Mouse (Mus musculus): ENCODE results near the gene 2610528J11Rik. TPM values are rescaled to one million over a fixed set of nuclear protein-coding genes. Genes with fewer than 3 reads are reported as not detected.
"Not testable (repeated sequence)": the region's sequence is repeated elsewhere in the genome, so short reads cannot be mapped to it uniquely, and the experiment has no call there.

Gene 2610528J11Rik
- 18.8 and 21.1 TPM in 2 replicates for polyA plus RNA-seq (2015; fragmentation: Nextera tagmentation; extraction: Ambion mirVana)

DNA sequence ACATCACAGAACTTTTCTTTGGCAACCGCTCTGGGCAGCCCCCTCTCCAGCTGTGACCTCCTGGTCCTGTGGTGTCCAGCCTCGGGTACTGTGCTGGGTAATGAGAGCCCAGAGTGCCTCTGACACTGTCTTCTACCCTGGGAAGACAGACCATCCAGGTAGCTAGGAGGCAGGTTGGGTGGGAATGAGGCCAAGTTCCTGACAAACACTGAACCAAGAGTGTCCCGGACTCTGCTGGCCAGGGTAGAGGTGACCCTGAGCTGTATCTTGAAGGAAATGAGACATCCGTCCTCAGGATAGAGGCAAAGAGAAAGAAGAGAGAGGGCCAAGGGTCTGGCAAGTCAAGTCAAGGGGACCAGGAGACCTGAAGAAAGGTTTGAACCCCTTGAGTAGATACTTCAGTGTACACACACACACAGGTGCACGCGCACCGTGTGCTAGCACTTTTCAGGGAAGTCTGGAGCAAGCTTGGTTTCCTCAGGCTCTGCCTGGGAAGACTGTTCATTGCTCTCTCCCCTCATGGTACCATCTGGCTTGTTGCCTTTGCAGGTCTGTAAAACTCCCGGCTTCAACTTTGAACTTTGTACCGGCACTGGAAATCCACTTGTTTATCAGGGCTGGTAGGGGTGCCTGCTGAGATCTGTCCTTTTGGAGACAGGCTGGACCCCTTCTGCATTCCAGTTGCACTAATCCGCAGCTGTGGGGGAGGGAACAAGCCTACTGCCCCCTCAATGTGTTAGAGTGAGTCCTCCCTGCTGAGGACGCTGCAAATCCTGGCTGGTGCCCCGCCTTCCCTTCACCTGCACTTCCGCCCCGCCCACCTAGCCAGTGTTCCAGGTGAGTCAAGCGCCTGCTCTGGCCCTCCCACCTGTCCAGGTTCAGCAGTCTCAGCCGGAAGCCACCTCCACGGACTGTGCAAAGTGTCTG is at the start of gene 2610528J11Rik:
TSS of gene 2610528J11Rik (plus strand) at position 592 of the 927 bp plus-strand sequence.
- peak within 1 kb of the TSS; percentile 49 for H3K4me2 ChIP-seq (ENCODE audit: low read depth, low read length)
- peak; percentile 85 for ATAC-seq (ENCODE audit: low read depth)
- no peaks in the 10 kb centered on the region for H3K36me3 ChIP-seq (ENCODE audit: control insufficient read depth, insufficient read depth, low read length)
- H3K27ac ChIP-seq (ENCODE audit: low read length): 0 out of 2 replicates have a peak within 1 kb of the TSS, but pooled peaks have one; percentile 15
- WGBS: 23% methylated on average over 17 of the region's 17 CpGs
- no peaks in the 10 kb centered on the region for H3K9me3 ChIP-seq (ENCODE audit: control insufficient read depth, low read length)
- H3K27me3 ChIP-seq (ENCODE audit: control insufficient read depth, insufficient read depth, low read depth, low read length): no peaks in the 10 kb centered on the region
- H3K4me3 ChIP-seq (ENCODE audit: low read length): peak within 1 kb of the TSS; percentile 41
- H3K4me1 ChIP-seq (replicated peaks; ENCODE audit: control insufficient read depth, insufficient read depth, low read length): no peaks in the 10 kb centered on the region
- peak within 1 kb of the TSS; percentile 53 for H3K9ac ChIP-seq (ENCODE audit: low read length)

DNA sequence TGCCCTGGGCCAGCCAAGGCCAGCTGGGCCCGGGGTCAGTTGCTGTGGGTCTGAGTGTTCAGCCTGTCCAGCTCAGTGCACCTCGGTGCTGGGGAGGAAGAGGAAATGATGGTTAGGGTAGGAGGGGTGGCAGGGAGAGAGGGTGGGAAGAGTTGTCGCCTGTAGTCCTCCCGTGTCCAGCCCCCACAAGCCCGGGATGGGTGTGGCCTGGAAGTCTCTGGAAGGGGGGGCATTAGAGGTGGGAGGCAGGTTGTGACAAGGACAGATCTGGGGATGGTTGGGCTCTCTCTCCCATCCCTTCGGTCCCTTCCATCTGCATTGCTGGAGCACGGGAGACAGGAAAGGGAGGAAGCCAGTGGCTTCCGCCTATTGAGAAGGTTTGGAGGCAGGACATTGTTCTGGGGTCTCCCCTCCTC is 37.1 kb upstream of the 2610528J11Rik start, which contains the start of gene Tie1:
TSS of gene Tie1 (minus strand) at position 345 of the 416 bp plus-strand sequence.
- peak within 1 kb of the TSS; percentile 33 for H3K9ac ChIP-seq (ENCODE audit: low read length)
- 61% methylated on average over 8 of the region's 8 CpGs for WGBS
- peak within 1 kb of the TSS; percentile 38 for H3K27ac ChIP-seq (ENCODE audit: low read length)

DNA sequence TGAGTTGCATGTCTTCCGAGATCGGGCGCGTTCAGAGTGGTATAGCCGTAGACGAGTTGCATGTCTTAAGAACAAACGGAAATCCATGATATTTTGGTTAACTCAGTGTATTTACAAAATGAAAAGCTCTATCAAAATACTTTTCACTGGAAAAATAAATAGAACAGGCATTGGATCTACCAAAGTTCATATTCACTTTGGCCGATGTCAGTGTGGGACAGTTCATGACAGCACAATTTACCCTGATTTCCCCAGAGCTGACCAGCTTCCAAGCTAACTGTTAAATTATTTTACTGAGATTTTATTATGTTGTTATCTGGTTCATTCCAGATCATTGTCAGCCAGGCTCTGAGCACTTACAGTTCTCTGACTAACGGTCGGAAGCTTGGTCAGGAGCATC is 36.3 kb upstream of the 2610528J11Rik start:
- H3K9ac ChIP-seq (ENCODE audit: low read length): no peak overlapping the region
- 72% methylated on average over 10 of the region's 10 CpGs for WGBS
- H3K36me3 ChIP-seq (ENCODE audit: control insufficient read depth, insufficient read depth, low read length): no peaks in the 10 kb centered on the region
- H3K4me2 ChIP-seq (ENCODE audit: low read depth, low read length): no peak overlapping the region
- H3K9me3 ChIP-seq (ENCODE audit: control insufficient read depth, low read length): no peaks in the 10 kb centered on the region
- no peak for ATAC-seq (ENCODE audit: low read depth)
- no peak overlapping the region for H3K27ac ChIP-seq (ENCODE audit: low read length)
- no peak overlapping the region for H3K4me3 ChIP-seq (ENCODE audit: low read length)
- no peaks in the 10 kb centered on the region for H3K4me1 ChIP-seq (replicated peaks; ENCODE audit: control insufficient read depth, insufficient read depth, low read length)
- H3K27me3 ChIP-seq (ENCODE audit: control insufficient read depth, insufficient read depth, low read depth, low read length): no peaks in the 10 kb centered on the region

More for the DNA sequence above, 37.1 kb upstream of the 2610528J11Rik start, which contains the start of gene Tie1:
- Histone ChIP-seq H3K9me3 (ENCODE audit: control insufficient read depth, low read length) (no peaks in the 10 kb centered on the region), H3K4me3 (ENCODE audit: low read length) (peak within 1 kb of the TSS; percentile 40), H3K4me2 (ENCODE audit: low read depth, low read length) (peak within 1 kb of the TSS; percentile 53), H3K36me3 (ENCODE audit: control insufficient read depth, insufficient read depth, low read length) (no peaks in the 10 kb centered on the region), H3K27me3 (ENCODE audit: control insufficient read depth, insufficient read depth, low read depth, low read length) (no peaks in the 10 kb centered on the region), H3K4me1 (replicated peaks; ENCODE audit: control insufficient read depth, insufficient read depth, low read length) (no peaks in the 10 kb centered on the region)
- peak; percentile 97 for ATAC-seq (ENCODE audit: low read depth)

DNA sequence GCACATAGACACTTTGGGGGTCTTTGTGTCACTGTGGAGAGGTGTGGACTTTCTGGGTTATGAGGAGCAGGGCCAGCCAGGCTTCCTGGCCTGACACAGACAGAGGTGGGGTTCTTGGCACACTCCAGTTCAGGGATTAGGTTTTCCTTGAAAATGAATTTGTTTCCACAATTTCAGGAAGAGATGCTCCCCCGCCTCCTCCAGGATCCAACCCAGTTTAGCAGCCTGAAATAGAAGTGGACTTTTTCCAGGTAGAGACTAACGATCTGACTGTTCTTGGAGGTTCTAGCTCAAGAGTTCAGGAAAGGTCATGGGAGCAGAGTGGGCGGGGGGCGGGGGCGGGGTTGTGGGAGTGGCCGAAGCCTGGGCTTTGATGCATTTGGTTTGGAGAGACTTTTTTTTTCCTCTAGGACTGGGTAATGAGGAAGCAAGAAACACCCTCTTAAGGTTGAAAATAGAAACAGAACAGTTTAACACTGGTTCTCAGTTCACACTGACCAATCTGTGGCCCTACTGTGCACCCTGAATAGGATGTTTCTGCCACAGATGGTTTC is 26.6 kb upstream of the 2610528J11Rik start:
- 35% methylated on average over 6 of the region's 6 CpGs for WGBS
- Histone ChIP-seq H3K36me3 (ENCODE audit: control insufficient read depth, insufficient read depth, low read length) (no peaks in the 10 kb centered on the region), H3K4me3 (ENCODE audit: low read length) (no peak overlapping the region), H3K4me2 (ENCODE audit: low read depth, low read length) (no peak overlapping the region), H3K27ac (ENCODE audit: low read length) (no peak overlapping the region), H3K9ac (ENCODE audit: low read length) (no peak overlapping the region), H3K27me3 (ENCODE audit: control insufficient read depth, insufficient read depth, low read depth, low read length) (no peaks in the 10 kb centered on the region), H3K4me1 (replicated peaks; ENCODE audit: control insufficient read depth, insufficient read depth, low read length) (no peaks in the 10 kb centered on the region), H3K9me3 (ENCODE audit: control insufficient read depth, low read length) (no peaks in the 10 kb centered on the region)
- no peak for ATAC-seq (ENCODE audit: low read depth)

DNA sequence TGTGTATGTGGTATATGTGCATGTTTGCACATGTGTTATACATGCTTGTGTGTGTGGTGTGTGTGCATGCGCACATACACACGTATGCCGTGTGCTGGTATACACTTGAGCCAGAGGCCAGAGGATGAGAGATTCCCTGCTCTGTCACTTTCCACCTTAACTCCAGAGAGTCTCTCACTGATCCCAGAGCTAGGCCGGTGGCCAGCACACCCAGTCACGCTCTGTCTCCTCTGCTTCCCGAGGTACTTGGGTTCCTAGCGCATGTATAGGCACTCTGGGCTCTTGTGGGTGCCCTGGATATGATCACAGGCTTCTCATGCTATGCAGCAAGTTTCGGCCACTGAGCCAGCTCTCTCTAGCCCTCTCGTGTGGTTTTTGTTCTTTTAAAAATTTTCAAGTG is 26.0 kb upstream of the 2610528J11Rik start:
- ATAC-seq (ENCODE audit: low read depth): no peak
- Histone ChIP-seq H3K9ac (ENCODE audit: low read length) (no peak overlapping the region), H3K36me3 (ENCODE audit: control insufficient read depth, insufficient read depth, low read length) (no peaks in the 10 kb centered on the region), H3K4me3 (ENCODE audit: low read length) (no peak overlapping the region), H3K4me1 (replicated peaks; ENCODE audit: control insufficient read depth, insufficient read depth, low read length) (no peaks in the 10 kb centered on the region), H3K27me3 (ENCODE audit: control insufficient read depth, insufficient read depth, low read depth, low read length) (no peaks in the 10 kb centered on the region), H3K4me2 (ENCODE audit: low read depth, low read length) (no peak overlapping the region), H3K9me3 (ENCODE audit: control insufficient read depth, low read length) (no peaks in the 10 kb centered on the region), H3K27ac (ENCODE audit: low read length) (no peak overlapping the region)
- 60% methylated on average over 9 of the region's 9 CpGs for WGBS

DNA sequence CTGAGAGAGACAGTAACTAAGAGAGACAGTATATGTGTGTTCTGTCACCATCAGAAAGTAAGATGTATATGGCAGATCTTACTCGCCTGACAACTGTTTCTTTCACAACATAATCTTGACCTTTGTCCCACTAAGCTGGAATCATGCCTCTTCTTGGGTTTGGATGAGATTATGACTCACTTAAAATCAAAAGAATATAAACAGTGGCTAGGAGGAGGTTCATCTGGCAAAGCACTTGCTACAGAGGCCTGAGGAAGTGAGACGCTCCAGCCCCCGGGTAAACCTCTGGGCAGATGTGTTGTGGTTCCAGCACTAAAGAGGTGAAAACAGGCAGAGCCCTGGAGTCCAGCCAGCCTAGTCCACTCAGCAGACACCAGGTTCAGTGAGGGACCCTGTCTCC is 21.2 kb upstream of the 2610528J11Rik start:
- H3K9me3 ChIP-seq (ENCODE audit: control insufficient read depth, low read length): no peaks in the 10 kb centered on the region
- H3K4me2 ChIP-seq (ENCODE audit: low read depth, low read length): no peak overlapping the region
- no peak overlapping the region for H3K4me3 ChIP-seq (ENCODE audit: low read length)
- no peak overlapping the region for H3K9ac ChIP-seq (ENCODE audit: low read length)
- no peak overlapping the region for H3K27ac ChIP-seq (ENCODE audit: low read length)
- no peaks in the 10 kb centered on the region for H3K27me3 ChIP-seq (ENCODE audit: control insufficient read depth, insufficient read depth, low read depth, low read length)
- ATAC-seq (ENCODE audit: low read depth): no peak
- no peaks in the 10 kb centered on the region for H3K36me3 ChIP-seq (ENCODE audit: control insufficient read depth, insufficient read depth, low read length)
- no peaks in the 10 kb centered on the region; the same call in 1 of the 2 replicates for H3K4me1 ChIP-seq (replicated peaks; ENCODE audit: control insufficient read depth, insufficient read depth, low read length)
- 22% methylated on average over 3 of the region's 3 CpGs for WGBS

GRCm38 (mm10) chr4:118507171-118507570 is 19.6 kb upstream of the 2610528J11Rik start:
- H3K4me3 ChIP-seq (ENCODE audit: low read length); ATAC-seq (ENCODE audit: low read depth); H3K4me1 ChIP-seq (replicated peaks; ENCODE audit: control insufficient read depth, insufficient read depth, low read length); H3K36me3 ChIP-seq (ENCODE audit: control insufficient read depth, insufficient read depth, low read length); H3K27me3 ChIP-seq (ENCODE audit: control insufficient read depth, insufficient read depth, low read depth, low read length); H3K9me3 ChIP-seq (ENCODE audit: control insufficient read depth, low read length); H3K4me2 ChIP-seq (ENCODE audit: low read depth, low read length); H3K27ac ChIP-seq (ENCODE audit: low read length); H3K9ac ChIP-seq (ENCODE audit: low read length): not testable (repeated sequence)
- 63% methylated on average over 1 of the region's 1 CpGs for WGBS

DNA sequence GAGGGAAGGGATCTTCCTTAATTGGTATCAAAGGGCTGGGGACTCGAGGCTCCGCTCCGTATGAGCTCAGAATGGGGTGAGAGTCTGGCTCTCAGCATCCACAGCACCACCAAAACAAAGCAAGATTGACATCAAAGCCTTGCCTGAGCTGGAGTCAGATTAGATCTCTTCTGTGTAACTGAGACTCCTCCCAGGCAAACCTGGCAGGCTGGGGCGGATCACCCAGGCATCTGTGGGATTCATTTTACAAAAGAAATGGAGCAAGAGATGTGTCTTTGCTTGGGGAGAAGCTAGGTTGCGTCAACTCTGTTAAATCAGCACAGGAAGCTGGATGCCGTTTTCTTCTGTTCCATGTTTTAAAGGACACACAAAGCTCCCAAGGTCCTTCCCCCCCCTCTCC is 17.7 kb upstream of the 2610528J11Rik start:
- Histone ChIP-seq H3K9ac (ENCODE audit: low read length) (no peak overlapping the region), H3K4me3 (ENCODE audit: low read length) (no peak overlapping the region), H3K9me3 (ENCODE audit: control insufficient read depth, low read length) (no peaks in the 10 kb centered on the region), H3K4me1 (replicated peaks; ENCODE audit: control insufficient read depth, insufficient read depth, low read length) (no peaks in the 10 kb centered on the region; the same call in none of the 2 replicates), H3K36me3 (ENCODE audit: control insufficient read depth, insufficient read depth, low read length) (no peaks in the 10 kb centered on the region), H3K4me2 (ENCODE audit: low read depth, low read length) (no peak overlapping the region), H3K27ac (ENCODE audit: low read length) (no peak overlapping the region), H3K27me3 (ENCODE audit: control insufficient read depth, insufficient read depth, low read depth, low read length) (no peaks in the 10 kb centered on the region)
- WGBS: 17% methylated on average over 6 of the region's 6 CpGs
- ATAC-seq (ENCODE audit: low read depth): no peak
